Mouse (Mus musculus): ENCODE data around the gene Tmprss2. TPM values are rescaled to one million over a fixed set of nuclear protein-coding genes. Genes with fewer than 3 reads are reported as not detected.

Gene Tmprss2
- not detected in 2 replicates for polyA plus RNA-seq (2012; ENCODE audit: insufficient read depth, insufficient read length, missing spikeins)

DNA sequence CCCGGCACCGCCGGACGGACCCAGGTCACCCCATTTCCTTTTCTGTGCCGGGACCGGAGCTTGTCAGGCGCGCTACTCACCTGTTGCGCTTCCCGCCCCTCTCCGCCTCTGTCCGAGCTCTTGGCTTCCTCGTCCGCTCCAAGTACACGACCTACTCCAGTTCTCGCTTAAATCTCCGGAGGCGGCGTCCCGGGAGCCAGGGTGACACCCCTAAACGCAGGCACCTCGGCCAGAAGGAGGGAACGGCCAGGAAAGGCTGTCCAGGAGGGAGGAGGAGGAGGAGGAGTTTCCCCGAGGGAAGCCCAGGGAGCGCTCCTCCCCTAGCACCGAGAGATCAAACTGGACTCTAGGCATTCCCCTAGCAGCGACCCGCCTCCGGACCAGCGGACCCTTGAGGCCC, at the start of gene Tmprss2:
TSS of gene Tmprss2 (minus strand) at position 257 of the 400 bp plus-strand sequence.
- H3K4me1 ChIP-seq (ENCODE audit: control insufficient read depth, insufficient read depth, low read length): no peaks in the 10 kb centered on the region
- no peak within 1 kb of the TSS for H3K4me3 ChIP-seq (ENCODE audit: insufficient read depth, low read length)
- H3K27ac ChIP-seq (ENCODE audit: insufficient read depth, low read depth, low read length): no peak within 1 kb of the TSS
- TF ChIP-seq POLR2A (IDR thresholded peaks at IDR 0.05; ENCODE audit: borderline replicate concordance, low read depth, low read length): no peak

DNA sequence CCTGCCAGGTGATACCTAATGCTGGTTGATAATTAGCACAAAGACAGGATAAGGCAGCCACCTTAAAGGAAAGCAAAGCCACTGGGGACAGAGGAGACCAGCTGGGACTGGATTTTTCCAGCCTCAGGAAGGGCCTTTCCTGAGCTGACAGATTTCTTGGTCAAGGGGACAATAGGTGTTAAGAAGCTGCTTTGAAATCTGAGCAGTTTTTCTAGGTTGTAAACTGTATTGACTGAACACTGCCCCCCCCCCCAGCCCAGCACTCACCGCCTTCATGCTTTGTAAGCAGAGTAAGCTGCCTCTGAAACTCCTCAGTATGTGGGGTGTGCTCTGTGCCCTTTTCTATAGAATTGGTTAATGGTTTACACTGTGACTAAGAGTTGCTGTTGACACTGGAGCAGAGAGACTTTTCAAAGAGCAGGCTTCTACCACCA, 48.2 kb upstream of the Tmprss2 start:
- no peaks in the 10 kb centered on the region for H3K4me1 ChIP-seq (ENCODE audit: control insufficient read depth, insufficient read depth, low read length)
- no peak overlapping the region for H3K4me3 ChIP-seq (ENCODE audit: insufficient read depth, low read length)
- TF ChIP-seq CTCF (IDR thresholded peaks at IDR 0.05; ENCODE audit: low read depth, low read length) (no peak), POLR2A (IDR thresholded peaks at IDR 0.05; ENCODE audit: borderline replicate concordance, low read depth, low read length) (no peak)
- no peak overlapping the region for H3K27ac ChIP-seq (ENCODE audit: insufficient read depth, low read depth, low read length)

DNA sequence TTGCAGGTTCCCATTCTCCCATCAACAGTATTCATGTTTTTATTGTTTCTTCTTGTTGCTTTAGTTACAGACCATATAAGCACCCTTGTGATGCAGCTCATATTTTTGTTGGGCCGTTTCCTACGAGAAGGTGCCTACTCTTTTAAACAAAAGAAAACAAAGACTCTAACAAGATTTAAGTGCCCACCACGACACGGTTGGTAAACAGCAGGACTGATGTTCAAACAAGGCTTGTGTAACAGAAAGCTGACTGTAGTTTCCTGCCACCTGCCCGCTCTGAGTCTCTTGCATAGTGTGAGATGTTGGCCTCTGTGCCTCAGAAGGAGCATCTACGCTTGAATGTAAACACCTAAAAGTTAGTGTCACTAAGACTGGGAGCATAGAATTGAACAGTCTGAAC, 47.5 kb upstream of the Tmprss2 start:
- no peak for TF ChIP-seq POLR2A (IDR thresholded peaks at IDR 0.05; ENCODE audit: borderline replicate concordance, low read depth, low read length)
- no peak for TF ChIP-seq CTCF (IDR thresholded peaks at IDR 0.05; ENCODE audit: low read depth, low read length)
- H3K27ac ChIP-seq (ENCODE audit: insufficient read depth, low read depth, low read length): no peak overlapping the region
- H3K4me1 ChIP-seq (ENCODE audit: control insufficient read depth, insufficient read depth, low read length): no peaks in the 10 kb centered on the region
- no peak overlapping the region for H3K4me3 ChIP-seq (ENCODE audit: insufficient read depth, low read length)

DNA sequence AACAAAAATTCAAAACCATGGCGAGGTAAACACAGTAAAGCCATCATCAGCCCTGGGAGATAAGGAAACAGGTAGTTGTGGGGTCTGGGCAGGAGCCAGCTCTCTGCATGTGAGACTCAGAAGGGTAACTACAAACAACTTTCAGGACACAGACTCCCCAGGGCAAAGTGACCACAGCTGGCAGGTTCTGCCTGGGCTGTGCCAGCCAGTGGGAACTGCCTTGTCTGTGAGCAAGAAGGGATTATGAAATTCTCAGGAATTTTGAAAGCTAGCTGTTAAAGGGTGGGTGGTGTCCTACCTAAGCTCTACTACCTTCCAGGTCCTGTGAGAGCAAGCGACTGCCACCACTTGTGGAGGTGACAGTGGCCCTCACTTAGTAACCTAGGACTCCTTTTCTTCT, 44.8 kb upstream of the Tmprss2 start:
- Histone ChIP-seq H3K4me3 (ENCODE audit: insufficient read depth, low read length) (no peak overlapping the region), H3K4me1 (ENCODE audit: control insufficient read depth, insufficient read depth, low read length) (peaks cover 4% of the 10 kb centered on the region), H3K27ac (ENCODE audit: insufficient read depth, low read depth, low read length) (no peak overlapping the region)
- TF ChIP-seq POLR2A (IDR thresholded peaks at IDR 0.05; ENCODE audit: borderline replicate concordance, low read depth, low read length): no peak
- TF ChIP-seq CTCF (IDR thresholded peaks at IDR 0.05; ENCODE audit: low read depth, low read length): no peak

DNA sequence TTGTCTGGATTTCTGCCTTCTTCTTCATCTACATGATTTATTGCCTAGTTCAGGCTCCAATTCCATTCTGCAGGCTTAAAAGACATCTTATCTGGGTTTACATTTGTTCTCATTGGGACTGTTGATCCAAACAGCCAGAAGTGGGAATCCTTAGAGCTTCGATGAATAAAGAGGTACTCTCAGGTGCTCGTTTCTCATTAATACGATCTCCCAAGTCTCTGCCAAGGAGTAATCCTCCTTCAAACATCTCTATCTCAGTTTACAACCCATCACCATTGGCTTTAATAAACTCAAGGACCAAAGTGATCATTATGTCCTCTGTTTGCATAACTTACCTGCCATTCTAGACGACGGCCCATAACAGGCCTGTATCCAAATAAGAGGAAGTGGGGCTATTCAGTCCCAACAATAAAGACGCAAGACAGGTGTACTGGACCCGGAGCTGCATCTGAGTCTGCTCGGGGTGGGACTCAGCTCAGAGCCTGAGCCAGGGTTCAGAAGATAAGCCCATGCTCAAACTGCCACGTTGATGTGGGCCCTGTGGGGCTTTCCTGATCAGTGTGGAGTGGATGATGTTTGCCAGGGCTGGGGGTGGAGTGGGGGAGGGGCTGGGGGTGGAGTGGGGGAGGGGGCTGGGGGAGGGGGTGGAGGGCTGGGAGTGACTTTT, 38.7 kb upstream of the Tmprss2 start:
- H3K4me1 ChIP-seq (ENCODE audit: control insufficient read depth, insufficient read depth, low read length): peaks cover 4% of the 10 kb centered on the region
- TF ChIP-seq CTCF (IDR thresholded peaks at IDR 0.05; ENCODE audit: low read depth, low read length) (no peak), POLR2A (IDR thresholded peaks at IDR 0.05; ENCODE audit: borderline replicate concordance, low read depth, low read length) (no peak)
- H3K27ac ChIP-seq (ENCODE audit: insufficient read depth, low read depth, low read length): no peak overlapping the region
- H3K4me3 ChIP-seq (ENCODE audit: insufficient read depth, low read length): no peak overlapping the region

DNA sequence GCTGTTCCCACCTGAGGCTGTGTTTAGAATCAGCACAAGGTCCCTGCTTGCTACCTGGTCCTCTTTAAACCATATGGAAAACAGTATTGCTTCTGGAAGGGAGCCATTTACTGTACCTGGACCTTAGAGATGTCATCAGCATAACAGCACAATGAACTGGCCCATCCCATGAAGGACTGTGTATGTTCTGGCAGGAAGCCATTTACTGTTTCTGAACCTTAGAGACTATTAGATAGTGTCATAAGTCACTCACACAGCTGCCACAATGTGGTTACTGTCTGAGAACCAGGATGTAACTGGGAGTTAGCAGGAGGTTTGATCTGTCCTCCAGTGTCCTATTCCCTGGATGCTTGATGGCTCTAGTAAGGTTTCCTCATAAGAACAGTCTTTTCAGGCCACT, 33.7 kb upstream of the Tmprss2 start:
- Histone ChIP-seq H3K4me3 (ENCODE audit: insufficient read depth, low read length) (no peak overlapping the region), H3K27ac (ENCODE audit: insufficient read depth, low read depth, low read length) (no peak overlapping the region), H3K4me1 (ENCODE audit: control insufficient read depth, insufficient read depth, low read length) (no peaks in the 10 kb centered on the region)
- no peak for TF ChIP-seq CTCF (IDR thresholded peaks at IDR 0.05; ENCODE audit: low read depth, low read length)
- no peak for TF ChIP-seq POLR2A (IDR thresholded peaks at IDR 0.05; ENCODE audit: borderline replicate concordance, low read depth, low read length)

DNA sequence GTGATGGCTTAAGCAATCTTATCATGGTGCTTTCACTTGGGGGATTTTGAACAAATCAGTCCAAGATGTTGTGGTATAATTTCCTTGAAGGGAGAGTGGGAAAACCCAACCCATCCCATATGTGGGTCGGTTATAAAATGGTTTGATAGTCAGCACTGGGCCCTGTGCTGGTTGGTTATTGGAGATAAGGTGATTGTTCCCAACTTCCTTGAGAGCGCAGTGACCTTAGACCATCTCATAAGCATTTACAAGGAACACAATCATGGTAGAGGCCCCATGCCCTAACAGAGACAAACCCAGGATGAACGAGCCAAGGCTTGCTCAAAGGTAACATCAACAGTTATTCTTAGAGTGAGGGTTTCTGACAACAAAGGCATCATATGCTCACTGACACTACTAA, 28.6 kb upstream of the Tmprss2 start:
- Histone ChIP-seq H3K4me1 (ENCODE audit: control insufficient read depth, insufficient read depth, low read length) (no peaks in the 10 kb centered on the region), H3K4me3 (ENCODE audit: insufficient read depth, low read length) (no peak overlapping the region), H3K27ac (ENCODE audit: insufficient read depth, low read depth, low read length) (no peak overlapping the region)
- no peak for TF ChIP-seq CTCF (IDR thresholded peaks at IDR 0.05; ENCODE audit: low read depth, low read length)
- TF ChIP-seq POLR2A (IDR thresholded peaks at IDR 0.05; ENCODE audit: borderline replicate concordance, low read depth, low read length): no peak

DNA sequence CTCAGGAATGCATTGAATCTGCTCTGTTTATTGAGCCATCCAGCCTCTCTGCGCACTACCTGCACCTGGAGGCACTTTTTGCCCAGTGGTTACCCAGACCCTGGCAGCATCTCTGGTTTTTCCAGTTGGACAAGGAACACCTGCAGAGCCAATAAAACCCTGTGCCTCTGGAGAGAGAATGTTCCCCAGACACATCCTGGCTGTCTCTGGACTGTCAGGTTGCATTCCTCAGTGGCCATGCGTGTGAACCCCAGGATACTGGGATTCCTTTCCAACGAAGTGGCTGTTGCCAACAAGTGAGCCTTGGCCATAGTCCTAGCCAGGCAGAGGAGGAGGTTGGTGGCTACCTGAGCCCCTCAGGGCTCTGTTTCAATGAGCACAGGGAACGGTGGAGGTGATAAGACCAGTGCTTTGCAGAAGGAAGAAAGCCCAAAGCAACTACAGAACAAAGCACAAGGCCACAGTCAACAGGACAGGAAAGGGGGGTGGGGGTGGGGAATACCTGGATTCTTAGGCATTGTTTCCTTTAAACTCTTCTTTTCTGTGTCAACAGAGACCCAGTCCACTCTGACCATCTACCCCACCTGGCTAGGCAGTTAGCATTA, 22.0 kb upstream of the Tmprss2 start:
- Histone ChIP-seq H3K27ac (ENCODE audit: insufficient read depth, low read depth, low read length) (no peak overlapping the region), H3K4me1 (ENCODE audit: control insufficient read depth, insufficient read depth, low read length) (no peaks in the 10 kb centered on the region), H3K4me3 (ENCODE audit: insufficient read depth, low read length) (no peak overlapping the region)
- no peak for TF ChIP-seq POLR2A (IDR thresholded peaks at IDR 0.05; ENCODE audit: borderline replicate concordance, low read depth, low read length)
- TF ChIP-seq CTCF (IDR thresholded peaks at IDR 0.05; ENCODE audit: low read depth, low read length): no peak

DNA sequence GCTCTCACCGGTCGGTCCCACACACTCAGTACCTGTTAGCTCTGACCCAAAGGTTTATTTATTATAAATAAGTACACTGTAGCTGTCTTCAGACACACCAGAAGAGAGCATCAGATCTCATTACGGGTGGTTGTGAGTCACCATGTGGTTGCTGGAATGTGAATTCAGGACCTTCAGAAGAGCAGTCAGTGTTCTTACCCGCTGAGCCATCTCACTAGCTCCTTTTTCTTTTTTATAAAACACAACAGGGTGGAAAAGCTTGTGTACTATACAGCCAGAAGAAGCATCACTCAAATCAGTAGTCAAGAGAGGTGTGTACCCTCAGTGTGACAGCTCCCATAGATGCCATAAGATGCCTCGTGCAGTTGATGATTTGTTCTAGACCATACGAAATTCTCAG, 12.2 kb upstream of the Tmprss2 start:
- H3K4me3 ChIP-seq (ENCODE audit: insufficient read depth, low read length): no peak overlapping the region
- H3K4me1 ChIP-seq (ENCODE audit: control insufficient read depth, insufficient read depth, low read length): peaks cover 5% of the 10 kb centered on the region
- H3K27ac ChIP-seq (ENCODE audit: insufficient read depth, low read depth, low read length): no peak overlapping the region
- TF ChIP-seq CTCF (IDR thresholded peaks at IDR 0.05; ENCODE audit: low read depth, low read length) (no peak), POLR2A (IDR thresholded peaks at IDR 0.05; ENCODE audit: borderline replicate concordance, low read depth, low read length) (no peak)

DNA sequence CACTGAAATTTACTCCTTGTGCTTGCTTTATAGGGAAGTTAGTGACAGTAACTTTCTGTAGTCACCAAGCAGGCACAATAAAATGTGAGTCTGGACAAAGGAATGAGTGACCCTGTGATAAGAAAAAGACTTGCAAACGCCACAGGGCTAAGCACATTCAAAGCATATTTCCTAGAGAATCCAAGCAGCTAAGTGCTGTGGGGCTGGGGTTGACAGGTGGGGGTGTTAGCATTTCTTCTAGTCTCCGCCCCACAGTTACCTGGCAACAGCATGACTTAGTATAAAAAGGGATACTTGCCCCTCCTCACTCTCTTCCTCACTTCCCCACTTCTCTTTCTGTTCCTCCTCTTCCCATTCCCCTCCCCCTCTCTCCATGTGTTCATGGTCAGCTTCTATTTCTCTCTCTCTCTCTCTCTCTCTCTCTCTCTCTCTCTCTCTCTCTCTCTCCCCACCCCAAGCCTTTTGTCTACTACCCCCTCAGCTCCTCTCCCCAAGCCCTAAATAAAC, 11.4 kb upstream of the Tmprss2 start:
- Histone ChIP-seq H3K4me3 (ENCODE audit: insufficient read depth, low read length) (no peak overlapping the region), H3K27ac (ENCODE audit: insufficient read depth, low read depth, low read length) (no peak overlapping the region), H3K4me1 (ENCODE audit: control insufficient read depth, insufficient read depth, low read length) (peaks cover 5% of the 10 kb centered on the region)
- TF ChIP-seq POLR2A (IDR thresholded peaks at IDR 0.05; ENCODE audit: borderline replicate concordance, low read depth, low read length): no peak
- no peak for TF ChIP-seq CTCF (IDR thresholded peaks at IDR 0.05; ENCODE audit: low read depth, low read length)

All from bone marrow macrophage, adult 2 months (primary cell).